Mouse (Mus musculus) urinary bladder, postnatal 4 days (tissue): ENCODE measurements around the gene Josd1.

ENCODE experiments used
- DNase-seq, 2 experiments: peaks; one replicate each; pipeline ENCODE4 v3.0.0; 2021 to 2022; ENCODE audit warnings: low spot score in 2 of 2

Gene Josd1

GRCm38 (mm10) chr15:79658531-79659375 is 29.0 kb downstream of the Josd1 start, which contains the start of the genes Fam227a and Cby1:
Gene Fam227a (minus strand): TSS chr15:79658956.
Gene Cby1 (plus strand): TSS chr15:79659199.
- DNase-seq, result peak; percentile 94 to 96

DNA sequence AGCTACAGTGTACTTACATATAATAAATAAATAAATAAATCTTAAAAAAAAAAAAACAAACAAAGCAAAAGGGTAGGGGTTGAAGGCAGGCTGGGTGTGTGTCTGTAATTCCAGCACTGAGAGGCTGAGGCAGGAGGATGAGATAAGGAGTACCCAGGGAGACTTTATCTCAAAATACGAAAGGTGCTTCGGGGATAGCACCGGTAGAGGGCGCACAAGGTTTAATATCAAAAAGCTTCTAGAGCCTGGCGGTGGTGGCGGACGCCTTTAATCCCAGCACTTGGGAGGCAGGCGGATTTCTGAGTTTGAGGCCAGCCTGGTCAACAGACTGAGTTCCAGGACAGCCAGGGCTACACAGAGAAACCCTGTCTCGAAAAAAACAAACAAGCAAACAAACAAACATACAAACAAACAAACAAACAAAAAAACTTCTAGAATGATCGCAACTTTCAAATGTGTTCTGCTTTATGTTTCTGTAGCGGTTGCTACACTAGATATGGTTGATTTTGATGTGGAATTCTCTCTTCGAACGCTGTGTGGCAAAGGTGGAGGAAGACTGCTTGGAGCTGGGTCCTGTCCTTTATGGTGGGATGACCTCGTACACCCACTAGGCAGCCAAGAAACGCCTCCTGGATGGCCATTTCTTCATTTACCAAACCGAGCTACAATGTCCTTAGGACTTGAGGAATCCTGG is 29.7 kb downstream of the Josd1 start:
- DNase-seq, result peak; percentile 56 to 81

DNA sequence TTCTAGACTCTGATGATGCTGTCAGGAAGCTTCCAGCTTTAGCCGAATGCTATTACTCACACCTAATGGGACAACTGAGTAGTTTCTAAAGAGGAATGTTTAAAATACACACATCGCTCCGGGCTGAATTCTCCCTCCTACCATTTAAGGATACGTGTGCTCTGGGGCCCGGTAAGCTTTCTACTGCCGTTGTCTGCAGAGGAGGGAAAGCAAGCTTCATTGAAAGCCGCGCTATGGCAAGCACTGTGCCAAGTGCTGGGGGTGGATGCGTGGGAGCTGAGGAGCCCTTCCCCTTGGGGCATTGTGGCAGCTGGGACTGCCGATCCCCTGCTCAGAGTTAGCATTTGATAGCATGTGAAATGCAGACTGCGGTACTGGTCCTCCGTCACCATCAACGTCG is 31.3 kb downstream of the Josd1 start:
- DNase-seq, result no peak

- DNase-seq, result no peak
Observed at GRCm38 (mm10) chr15:79651481-79651880, 36.2 kb downstream of the Josd1 start.

DNA sequence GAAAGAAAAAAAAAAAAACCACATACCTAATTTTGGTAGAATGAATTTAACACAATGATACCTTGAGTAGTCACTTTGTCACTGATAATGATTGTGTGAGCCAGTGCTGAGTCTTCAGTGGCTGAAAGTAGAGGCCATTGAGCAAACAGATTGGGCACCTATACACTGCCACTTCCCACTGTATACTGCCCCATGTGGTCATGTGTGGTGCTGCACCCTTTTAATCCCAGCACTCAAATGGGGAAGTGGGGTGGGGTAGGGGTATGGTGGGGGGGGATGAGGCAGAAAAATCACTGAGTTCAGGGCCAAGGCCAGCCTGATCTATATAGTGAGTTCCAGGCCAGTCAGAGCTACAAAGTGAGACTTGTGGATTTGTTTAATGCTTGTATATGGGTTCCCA is 37.1 kb downstream of the Josd1 start:
- no peak for DNase-seq

DNA sequence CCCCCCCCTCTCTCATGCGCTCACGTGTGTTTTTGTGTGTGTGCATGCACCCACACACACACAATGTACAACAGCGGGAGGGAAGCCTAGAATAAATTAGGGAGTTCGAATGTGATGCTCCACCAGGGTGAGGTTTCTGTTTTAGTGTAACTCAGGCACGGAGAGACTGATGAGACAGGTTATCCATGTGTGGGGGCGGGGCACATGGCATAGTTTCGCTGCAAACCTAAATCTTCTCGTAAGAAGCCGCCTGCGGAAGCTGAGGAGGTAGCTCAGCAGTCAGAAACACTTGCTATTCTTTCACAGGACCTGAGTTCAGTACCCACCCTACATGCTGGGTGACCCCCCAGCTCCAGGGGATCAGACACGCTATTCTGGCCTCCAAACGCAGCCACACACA is 39.6 kb downstream of the Josd1 start:
- no peak for DNase-seq

DNA sequence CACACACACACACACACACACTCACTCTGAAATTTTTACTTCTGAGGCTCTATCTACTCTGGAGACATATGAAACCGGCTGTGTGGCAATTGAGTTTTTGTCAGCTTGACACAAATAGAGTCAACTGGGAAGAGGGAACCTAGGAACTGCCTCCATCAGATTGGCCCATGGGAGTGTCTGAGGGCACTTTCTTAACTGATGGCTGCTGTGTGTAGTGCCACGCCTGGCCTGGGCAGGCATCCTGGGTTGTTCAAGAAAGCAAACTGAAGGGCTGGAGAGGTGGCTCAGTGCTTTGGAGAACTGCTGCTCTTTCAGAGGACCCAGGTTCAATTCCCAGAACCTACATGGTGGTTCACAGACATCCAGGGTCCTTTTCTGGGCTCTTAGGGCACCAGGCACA is 42.2 kb downstream of the Josd1 start:
- DNase-seq, result no peak

- no peak for DNase-seq
Observed at GRCm38 (mm10) chr15:79641135-79641817, 46.4 kb downstream of the Josd1 start.

GRCm38 (mm10) chr15:79630471-79630870 is 57.2 kb downstream of the Josd1 start:
- DNase-seq, result no peak
